Mouse (Mus musculus): Measurements from ENCODE around the gene Tmem131. TPM values are rescaled to one million over a fixed set of nuclear protein-coding genes. Genes with fewer than 3 reads are reported as not detected.

The Tmem131 gene
- total RNA-seq, 1 experiment from 2014 or later: 37.3 TPM

DNA sequence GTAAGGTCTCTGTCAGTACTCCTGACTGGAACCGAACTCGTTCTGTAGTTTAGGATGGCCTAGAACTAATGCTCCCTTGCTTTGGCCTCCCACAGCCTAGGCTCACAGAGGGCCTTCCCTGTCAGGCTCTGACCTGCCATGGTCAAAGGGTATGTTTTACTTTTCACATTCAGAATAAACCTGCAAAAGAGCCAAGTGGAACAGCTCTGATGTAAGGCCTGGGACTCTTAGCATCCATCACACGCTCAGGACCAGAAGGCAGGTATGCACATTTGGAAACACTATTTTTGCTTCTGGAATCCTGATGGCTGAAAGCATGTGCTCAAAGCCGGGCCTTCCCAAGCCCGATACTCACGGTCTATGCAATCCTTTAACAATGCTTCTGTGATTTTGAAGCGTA is 131.7 kb downstream of the Tmem131 start:
- no peak for ATAC-seq (replicated peaks; ENCODE audit: insufficient number of reproducible peaks, low FRiP score, low TSS enrichment, poor library complexity, severe bottlenecking)

DNA sequence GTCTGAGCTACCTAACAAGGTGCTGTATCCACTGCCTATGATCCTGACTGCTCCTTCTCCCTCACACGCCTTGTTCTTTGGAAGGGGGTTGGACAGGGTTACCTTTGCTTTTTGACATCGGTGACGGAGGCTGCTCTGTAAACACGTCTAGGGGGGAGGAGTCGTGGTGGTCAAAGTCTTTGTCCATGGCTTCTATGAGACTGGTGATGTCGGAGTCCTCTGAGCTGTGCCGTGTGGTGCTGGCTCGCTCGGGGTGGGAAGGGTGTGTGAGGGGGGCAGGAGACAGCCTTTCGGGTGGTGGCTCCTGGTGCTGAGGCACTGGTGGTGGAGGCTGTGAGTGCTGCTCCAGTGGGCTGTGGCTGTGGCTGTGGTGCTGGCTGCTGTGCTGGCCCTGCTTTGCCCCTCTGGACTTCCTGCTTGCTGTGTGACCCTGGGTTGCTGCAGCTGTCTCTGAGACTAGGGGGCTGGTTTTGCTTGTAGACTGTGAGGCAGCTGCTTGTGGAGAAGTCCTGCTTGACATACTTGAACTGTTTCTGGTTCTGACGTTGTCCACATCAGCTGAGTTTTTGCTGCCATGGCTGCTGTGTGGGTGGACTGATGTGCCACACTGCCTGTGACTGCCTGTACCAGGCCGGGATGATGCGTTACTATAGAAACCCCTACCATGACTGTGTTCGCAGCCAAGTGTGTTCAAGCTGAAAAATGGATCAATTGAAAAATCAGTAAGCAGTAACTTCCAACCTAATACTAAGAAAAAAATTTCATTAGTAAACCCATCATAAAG is 135.5 kb downstream of the Tmem131 start:
- ATAC-seq (replicated peaks; ENCODE audit: insufficient number of reproducible peaks, low FRiP score, low TSS enrichment, poor library complexity, severe bottlenecking): peak; percentile 36; the same call in 1 of the 2 replicates

DNA sequence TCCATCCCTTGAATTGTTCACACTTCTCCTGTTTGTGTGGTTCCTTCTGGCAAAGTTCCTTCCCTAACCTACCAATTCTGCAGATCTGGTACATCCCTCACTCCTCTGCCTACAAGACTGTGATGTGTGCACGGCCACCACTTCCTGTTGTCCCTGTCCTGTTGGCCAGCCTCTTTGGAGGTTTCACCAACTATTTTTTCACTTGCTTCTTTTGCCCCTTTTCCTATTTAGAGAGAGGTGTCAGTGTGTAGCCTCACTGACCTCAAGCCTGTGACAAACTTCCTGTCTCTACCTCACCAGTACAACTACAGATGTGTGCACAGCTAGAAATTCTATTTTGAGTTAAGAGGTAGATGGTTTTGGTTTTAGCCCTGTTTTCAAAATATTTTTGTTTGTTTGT is 136.4 kb downstream of the Tmem131 start:
- ATAC-seq (replicated peaks; ENCODE audit: insufficient number of reproducible peaks, low FRiP score, low TSS enrichment, poor library complexity, severe bottlenecking): peak; percentile 48; the same call in 1 of the 2 replicates

DNA sequence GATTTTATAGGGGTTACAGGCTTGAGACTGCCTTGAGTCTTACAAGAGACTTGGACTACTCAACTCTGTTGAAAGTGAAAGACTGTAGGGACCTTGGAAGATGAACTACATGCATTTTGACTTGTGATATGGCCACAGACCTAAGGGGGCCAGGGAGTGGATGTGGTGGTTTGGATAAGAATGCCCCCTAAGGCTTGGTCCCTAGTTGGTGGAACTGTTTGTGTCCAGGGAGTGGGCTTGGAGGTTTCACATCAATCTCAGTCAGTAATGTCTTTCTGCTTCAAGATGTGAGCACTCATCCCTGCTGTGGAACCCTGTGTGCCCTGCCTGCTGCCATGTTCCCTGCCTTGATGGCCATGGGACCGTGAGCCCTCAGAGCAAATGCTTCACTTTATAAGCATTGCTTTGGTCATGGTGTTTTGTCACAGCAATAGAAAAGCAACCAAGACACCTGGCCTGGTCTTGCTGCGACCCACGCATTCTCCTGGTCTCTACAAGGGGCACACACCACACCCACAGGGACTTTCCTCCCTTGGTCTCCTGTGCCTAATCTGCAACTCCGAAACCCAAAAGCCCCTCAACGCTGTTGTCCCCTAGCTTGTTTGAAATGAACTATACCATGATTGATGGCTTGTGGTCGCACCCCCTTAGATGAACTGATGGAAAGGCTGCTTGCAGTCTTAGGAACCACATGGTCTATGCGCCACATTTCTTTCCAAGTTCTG is 137.1 kb downstream of the Tmem131 start:
- ATAC-seq (replicated peaks; ENCODE audit: insufficient number of reproducible peaks, low FRiP score, low TSS enrichment, poor library complexity, severe bottlenecking): no peak

DNA sequence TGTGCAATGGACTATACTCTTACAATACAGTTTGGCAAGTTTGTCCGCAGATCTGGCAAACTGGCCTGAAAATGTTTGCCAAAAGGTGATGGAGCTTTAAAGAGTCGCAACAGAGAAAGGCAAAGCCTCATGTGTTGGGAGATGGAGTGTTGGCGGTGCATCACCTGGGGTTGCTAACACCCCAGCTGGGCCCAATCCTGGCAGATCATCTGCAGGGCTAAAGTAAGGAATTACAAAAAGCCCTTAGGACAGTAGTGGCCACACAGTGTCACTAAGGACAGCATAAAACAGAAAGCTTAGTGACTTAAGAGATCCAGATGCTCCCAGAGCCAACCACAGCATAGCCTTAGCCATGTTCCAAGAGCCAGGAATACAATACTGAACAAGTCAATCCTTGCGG is 138.6 kb downstream of the Tmem131 start:
- ATAC-seq (replicated peaks; ENCODE audit: insufficient number of reproducible peaks, low FRiP score, low TSS enrichment, poor library complexity, severe bottlenecking): no peak

DNA sequence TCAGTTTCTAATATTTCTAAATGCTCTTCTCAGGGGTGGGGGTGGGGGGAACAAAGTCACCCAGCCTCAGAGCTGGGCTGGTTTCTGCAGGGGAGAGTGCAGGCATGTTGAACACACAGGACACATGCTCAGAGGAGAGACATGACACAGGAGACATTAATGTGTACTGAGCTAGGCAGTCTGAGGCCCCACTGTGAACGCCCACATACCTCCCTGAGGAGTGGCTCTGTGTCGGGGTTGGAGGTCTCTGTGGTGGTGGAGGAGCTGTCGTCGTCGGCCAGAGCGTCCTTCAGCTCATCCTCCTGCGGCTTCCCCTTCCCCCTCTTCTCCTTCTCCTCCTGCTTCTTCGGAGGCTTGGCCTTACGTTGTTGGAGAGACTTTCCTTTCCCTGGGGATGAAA is 139.2 kb downstream of the Tmem131 start:
- ATAC-seq (replicated peaks; ENCODE audit: insufficient number of reproducible peaks, low FRiP score, low TSS enrichment, poor library complexity, severe bottlenecking): no peak

DNA sequence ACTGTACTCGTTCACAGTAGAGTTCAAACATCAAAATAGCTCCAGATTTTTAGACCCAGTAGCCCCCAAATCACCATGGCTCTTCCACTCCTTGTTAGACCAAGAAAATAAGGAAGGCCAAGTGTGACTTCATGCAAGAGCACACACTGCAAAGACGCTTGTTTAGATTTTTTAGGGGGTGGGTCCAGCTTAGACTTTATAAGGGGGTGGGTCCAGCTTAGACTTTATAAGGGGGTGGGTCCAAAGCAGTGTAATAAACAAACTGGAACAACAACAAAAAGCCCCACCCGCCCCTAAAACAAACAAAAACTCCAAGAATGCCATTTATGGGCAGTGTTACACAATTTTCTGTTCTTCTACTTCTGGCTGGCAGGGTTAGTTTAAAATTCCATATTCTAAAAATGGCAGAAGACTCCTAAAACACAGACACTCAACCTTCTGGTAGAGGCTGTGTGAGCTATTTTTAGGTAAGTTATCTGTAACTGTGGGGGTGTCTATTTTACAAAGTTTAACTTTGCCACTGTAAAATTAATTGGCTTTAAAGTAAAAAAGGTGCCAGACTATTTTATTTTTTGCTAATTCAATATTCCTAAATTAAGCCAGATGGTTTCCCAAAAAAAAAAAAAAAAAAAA is 143.0 kb downstream of the Tmem131 start:
- ATAC-seq (replicated peaks; ENCODE audit: insufficient number of reproducible peaks, low FRiP score, low TSS enrichment, poor library complexity, severe bottlenecking): no peak

DNA sequence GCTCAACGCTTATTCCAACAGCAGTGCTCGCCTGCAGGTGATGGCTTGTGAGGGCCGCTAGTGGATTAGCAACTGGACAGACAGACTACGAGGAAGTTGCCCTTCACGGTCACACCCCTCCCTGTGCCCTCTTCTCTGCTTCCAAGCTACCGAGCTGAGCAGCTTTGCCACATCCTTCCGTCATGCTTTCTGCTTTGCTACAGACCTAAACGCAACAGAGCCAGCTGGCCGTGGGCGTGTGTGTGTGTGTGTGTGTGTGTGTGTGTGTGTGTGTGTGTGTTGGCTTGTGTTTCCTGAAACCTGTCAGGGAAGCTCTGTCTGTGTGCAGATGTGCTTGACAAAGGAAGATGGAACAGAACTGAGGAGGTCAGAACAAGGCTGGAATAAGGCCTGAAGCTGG is 146.0 kb downstream of the Tmem131 start:
- peak; percentile 45 for ATAC-seq (replicated peaks; ENCODE audit: insufficient number of reproducible peaks, low FRiP score, low TSS enrichment, poor library complexity, severe bottlenecking)

DNA sequence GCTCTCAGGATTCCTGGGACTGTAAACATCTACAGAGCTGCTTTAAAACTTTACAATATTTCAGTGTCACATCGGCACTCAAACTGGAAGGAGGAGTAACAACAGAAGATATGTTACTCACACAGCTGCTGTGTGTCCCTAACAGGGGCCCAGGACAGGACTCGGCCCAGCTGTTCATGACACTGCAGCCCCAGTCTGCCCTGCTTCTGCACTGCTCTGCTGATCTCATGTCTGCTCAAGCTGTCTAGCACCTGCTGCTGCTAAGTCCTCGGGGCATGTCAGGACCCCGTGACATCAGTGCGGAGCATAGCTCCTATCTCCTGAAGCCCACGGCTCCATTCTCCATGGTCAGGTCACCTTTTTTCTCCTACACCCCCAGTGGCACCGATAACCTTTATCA is 146.8 kb downstream of the Tmem131 start:
- no peak for ATAC-seq (replicated peaks; ENCODE audit: insufficient number of reproducible peaks, low FRiP score, low TSS enrichment, poor library complexity, severe bottlenecking)

DNA sequence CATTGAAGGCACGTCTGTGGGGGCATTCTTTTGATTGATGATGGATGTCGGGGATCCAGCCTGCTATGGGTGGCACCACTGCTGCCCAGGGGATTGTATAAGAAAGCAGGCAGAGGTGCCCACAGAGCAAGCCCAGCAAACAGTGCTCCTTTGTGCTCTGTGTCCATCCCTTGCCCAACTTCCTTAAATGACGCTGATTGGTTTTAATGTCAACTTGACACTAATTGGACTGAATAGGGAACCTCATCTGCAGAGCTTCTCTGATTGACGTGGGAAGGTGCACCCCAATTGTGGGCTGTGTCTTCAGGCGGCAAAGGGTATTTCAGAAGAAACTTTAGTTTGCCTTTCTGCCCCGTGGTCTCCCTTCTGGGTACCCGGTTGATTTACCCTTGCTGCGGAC is 154.1 kb downstream of the Tmem131 start:
- ATAC-seq (replicated peaks; ENCODE audit: insufficient number of reproducible peaks, low FRiP score, low TSS enrichment, poor library complexity, severe bottlenecking): 0 out of 2 replicates have a peak, but pooled peaks have one; percentile 25

DNA sequence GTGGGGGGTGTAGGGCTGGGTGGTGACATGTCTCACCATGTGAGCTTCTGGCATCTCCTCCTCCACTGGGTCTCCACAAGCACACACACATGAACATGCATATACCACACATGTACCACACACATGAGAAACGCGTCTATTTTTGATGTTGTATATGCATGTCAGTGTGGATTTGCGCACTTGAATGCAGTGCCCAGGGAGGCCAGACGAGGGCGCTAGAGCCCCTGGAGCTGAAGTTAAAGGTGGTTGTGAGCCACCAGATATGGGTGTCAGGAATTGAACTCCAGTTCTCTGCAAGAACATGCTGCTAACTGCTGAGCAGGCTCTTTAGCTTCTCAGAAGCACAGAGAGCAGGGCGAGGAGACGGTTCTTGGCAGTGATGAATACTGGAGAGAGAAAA is 157.1 kb downstream of the Tmem131 start:
- no peak for ATAC-seq (replicated peaks; ENCODE audit: insufficient number of reproducible peaks, low FRiP score, low TSS enrichment, poor library complexity, severe bottlenecking)

DNA sequence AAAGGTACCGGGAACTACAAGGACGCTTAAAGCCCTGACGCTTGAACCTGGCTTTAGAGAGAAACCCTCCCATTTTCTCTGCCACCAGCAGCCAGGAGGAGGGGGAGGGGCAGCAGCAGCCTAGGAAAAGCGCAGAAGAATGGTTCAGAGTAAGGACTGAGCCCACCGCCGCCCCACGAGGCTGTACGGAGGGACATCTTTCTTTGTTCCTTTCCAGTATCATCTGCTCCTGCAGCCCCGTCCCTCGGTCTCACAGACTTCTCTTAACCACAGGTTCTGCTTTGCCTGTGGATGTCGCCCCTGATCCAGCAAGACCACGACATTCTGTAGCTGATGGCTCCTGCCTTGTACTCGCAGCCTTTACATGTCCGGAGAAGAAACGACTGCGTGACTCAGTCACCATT is 158.2 kb downstream of the Tmem131 start:
- ATAC-seq (replicated peaks; ENCODE audit: insufficient number of reproducible peaks, low FRiP score, low TSS enrichment, poor library complexity, severe bottlenecking): no peak

DNA sequence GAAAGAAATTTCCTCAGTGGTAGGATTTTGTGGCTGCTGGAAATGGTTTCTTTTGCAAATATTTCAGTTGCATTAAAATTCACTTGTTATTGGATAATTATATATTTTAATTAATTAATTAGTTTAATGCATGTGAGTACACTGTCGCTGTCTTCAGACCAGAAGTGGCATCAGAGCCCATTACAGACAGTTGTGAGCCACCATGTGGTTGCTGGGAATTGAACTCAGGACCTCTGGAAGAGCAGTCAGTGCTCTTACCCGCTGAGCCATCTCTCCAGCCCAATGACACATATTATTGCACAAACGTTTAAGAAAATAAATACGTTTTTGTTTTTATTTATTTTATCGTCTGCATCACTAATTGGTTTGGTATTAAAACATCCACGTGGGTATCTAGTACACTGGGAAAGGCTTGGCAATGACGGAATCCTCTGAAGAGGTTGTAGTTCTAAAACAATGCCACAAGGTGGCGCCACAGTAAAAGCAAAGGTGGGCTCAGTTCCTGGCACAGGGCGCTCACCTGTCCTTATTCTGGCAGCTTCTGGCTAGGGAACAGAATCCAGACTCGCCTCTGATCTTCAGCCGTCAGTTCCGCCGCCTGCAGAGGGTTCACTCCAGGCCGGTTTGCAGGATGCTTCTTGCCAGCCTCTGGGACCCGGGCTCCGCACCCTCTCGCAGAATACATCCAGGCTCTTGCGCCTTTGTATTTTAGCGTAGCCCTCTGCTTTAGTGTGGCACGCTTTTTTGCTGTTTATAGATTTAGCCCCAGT is 158.9 kb downstream of the Tmem131 start:
- ATAC-seq (replicated peaks; ENCODE audit: insufficient number of reproducible peaks, low FRiP score, low TSS enrichment, poor library complexity, severe bottlenecking): peak; percentile 44; the same call in 1 of the 2 replicates

DNA sequence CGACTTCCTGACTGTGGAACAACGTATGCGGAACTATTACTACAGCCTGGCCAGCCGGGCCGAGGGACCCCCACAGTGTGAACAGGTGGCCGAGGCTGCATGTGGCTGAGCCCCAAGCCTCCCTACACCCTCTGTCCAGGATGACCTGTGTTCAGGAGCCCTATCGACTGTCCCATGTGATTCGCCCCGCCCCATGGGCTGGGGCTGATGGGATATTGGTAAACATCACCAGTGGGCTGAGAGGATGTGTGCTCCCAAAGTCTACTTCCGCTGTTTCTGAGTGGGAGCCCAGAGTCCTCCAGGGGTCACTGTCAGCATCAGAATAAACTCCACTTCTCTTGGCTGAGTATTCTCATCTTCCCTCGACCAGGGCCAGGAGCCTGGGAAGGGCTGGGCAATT is 161.0 kb downstream of the Tmem131 start:
- ATAC-seq (replicated peaks; ENCODE audit: insufficient number of reproducible peaks, low FRiP score, low TSS enrichment, poor library complexity, severe bottlenecking): no peak

DNA sequence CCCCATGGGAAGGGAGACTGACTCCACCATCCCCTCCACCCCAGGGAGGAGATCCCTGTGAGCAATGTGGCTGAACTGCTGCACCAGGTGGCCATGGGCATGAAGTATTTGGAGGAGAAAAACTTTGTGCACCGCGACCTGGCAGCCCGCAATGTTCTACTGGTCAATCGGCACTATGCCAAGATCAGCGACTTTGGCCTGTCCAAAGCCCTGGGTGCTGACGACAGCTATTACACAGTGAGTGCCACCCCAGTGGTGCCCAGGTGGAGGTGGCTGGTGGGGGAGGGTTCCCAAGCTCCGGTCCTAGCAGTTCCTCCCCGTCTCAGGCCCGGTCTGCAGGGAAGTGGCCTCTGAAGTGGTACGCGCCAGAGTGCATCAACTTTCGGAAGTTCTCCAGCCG is 162.7 kb downstream of the Tmem131 start:
- no peak for ATAC-seq (replicated peaks; ENCODE audit: insufficient number of reproducible peaks, low FRiP score, low TSS enrichment, poor library complexity, severe bottlenecking)

DNA sequence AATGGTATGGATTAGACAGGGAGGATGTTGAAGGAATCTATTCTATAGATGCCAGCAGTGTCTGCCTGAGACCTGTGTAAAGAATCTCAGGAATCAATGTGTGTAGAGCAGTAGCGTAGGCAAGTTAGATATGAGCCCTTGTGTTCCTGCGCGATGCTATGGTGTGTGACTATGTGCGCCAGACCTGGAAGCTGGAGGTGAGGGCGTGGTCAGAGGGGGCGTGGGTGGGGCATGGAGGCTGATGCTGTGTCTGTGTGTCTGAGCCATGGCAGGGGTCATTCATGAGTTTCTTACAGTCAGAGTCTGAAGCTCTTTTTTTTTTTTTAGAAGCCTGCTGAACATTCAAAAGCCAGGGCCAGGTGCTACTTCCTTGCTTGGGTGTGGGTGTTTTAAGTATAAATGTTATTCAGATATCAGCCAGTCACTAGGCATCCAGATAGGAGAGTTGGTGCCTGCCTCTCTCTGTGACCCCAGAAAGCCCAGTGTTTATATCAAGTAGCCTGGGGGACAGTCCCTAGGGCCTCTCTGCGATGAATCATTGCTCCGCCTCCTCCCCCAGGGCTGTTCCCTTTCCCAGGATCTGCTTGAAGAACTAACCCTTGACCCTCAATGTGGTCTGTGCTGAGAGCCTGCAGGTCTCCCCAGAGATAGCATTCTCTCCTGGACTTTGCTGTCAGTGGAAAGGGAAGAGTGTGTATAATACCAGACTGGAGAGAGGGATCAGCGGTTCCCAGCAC is 171.1 kb downstream of the Tmem131 start:
- no peak for ATAC-seq (replicated peaks; ENCODE audit: insufficient number of reproducible peaks, low FRiP score, low TSS enrichment, poor library complexity, severe bottlenecking)

DNA sequence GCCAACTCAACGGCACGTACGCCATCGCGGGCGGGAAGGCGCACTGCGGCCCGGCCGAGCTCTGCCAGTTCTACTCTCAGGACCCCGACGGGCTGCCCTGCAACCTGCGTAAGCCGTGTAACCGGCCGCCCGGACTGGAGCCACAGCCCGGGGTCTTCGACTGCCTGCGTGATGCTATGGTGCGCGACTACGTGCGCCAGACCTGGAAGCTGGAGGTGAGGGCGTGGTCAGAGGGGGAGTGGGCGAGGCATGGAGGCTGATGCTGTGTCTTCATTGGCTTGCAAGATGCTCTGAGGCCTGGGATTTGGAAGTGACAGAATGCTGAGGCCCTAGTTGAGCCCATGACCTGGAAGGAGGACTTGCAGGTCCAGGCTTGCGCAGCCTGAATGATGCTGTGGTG is 172.5 kb downstream of the Tmem131 start:
- no peak for ATAC-seq (replicated peaks; ENCODE audit: insufficient number of reproducible peaks, low FRiP score, low TSS enrichment, poor library complexity, severe bottlenecking)

DNA sequence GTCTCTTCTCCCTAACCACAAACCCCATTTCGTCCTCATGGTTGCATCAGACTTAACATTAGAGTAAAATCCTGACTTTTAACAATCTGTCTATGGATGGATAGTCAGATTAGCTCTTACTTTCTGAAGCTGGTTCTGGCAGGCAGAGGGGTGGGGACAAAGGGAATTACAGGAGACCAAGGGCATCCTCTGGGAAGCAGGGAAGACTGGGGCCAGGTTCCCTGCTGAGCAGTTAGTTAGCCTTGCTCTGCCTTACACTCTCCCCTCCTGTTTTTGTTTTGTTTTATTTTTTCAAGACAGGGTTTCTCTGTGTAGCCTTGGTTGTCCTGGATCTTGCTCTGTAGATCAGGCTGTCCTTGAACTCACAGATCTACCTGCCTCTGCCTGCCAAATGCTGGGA is 173.5 kb downstream of the Tmem131 start:
- ATAC-seq (replicated peaks; ENCODE audit: insufficient number of reproducible peaks, low FRiP score, low TSS enrichment, poor library complexity, severe bottlenecking): no peak

Data from monocyte, adult 5-6 weeks (primary cell).